ENCODE assay signal across 25 mouse cellular contexts in the genomic region with DNA sequence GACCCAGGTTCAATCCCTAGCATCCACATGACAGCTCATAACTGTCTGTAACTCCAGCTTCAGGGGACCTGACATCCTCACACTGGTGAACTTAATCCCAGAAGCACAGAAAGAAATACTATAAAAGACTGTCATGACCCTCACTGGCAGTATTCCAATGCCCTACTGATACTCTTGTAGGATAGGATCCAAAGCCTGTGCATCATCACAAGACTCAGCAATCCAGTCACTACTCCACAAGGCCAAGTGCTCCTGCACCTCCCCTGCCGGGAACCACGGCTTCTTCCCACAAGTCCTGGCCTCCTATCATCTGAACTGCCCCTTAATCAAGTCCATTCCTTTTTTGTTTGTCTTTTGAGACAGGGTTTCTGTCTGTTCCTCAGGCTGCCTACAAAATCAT. TPM values are rescaled to one million over a fixed set of nuclear protein-coding genes. Genes with fewer than 3 reads are reported as not detected.
A peak's percentile ranks its signal among the peaks of the same experiment; 100 is the strongest.
DNase-seq lines count a peak whose midpoint lies in the region; ATAC-seq and TF ChIP-seq lines count a peak whose summit lies in the region.
"Had no signal": no experiment of that assay in that cellular context is flagged by ENCODE, and none has a peak within 500 bp of the region (broad histone marks: within the 10 kb centered on the region; RNA-seq: fewer than 3 reads in every experiment).

No protein-coding gene starts in this region.

- no peak overlapping the region for H3K4me2 ChIP-seq in midbrain, embryonic 11.5 days
- no peak overlapping the region for H3K4me2 ChIP-seq in midbrain, embryonic 16.5 days (ENCODE audit: low read length)
- no peak overlapping the region for H3K4me2 ChIP-seq in liver, embryonic 15.5 days
- H3K4me2 ChIP-seq: embryonic facial prominence, embryonic 13.5 days; forebrain, embryonic 13.5 days; heart, embryonic 11.5 days; neural tube, embryonic 15.5 days had no signal

- H3K9ac ChIP-seq in midbrain, embryonic 11.5 days (ENCODE audit: low read length): no peak overlapping the region
- no peak overlapping the region for H3K9ac ChIP-seq in midbrain, embryonic 16.5 days (ENCODE audit: low read depth, low read length)
- no peak overlapping the region for H3K9ac ChIP-seq in liver, embryonic 15.5 days
- H3K9ac ChIP-seq: embryonic facial prominence, embryonic 13.5 days; forebrain, embryonic 13.5 days; neural tube, embryonic 15.5 days had no signal

- intact Hi-C loops in gastrocnemius, adult 2 months (cut with DNase I): loop anchor here (10.0 kb wide), 1 partner anchor 142 kb away; no protein-coding TSS in a partner anchor

- peaks cover 7% of the 10 kb centered on the region; the same call in 1 of the 2 replicates for H3K4me1 ChIP-seq in midbrain, embryonic 11.5 days (ENCODE audit: control insufficient read depth, insufficient read depth, low read length)
- H3K4me1 ChIP-seq in midbrain, embryonic 16.5 days (ENCODE audit: control insufficient read depth, insufficient read depth, low read length): peaks cover 11% of the 10 kb centered on the region
- H3K4me1 ChIP-seq in liver, embryonic 15.5 days (replicated peaks): peaks cover 82% of the 10 kb centered on the region

- no peaks in the 10 kb centered on the region for H3K27me3 ChIP-seq in midbrain, embryonic 11.5 days (ENCODE audit: control insufficient read depth, insufficient read depth, low read length)
- no peaks in the 10 kb centered on the region for H3K27me3 ChIP-seq in midbrain, embryonic 16.5 days (ENCODE audit: control insufficient read depth, insufficient read depth, low read depth, low read length)
- no peaks in the 10 kb centered on the region for H3K27me3 ChIP-seq in liver, embryonic 15.5 days
- H3K27me3 ChIP-seq: embryonic facial prominence, embryonic 13.5 days; forebrain, embryonic 13.5 days; neural tube, embryonic 15.5 days had no signal

- no peaks in the 10 kb centered on the region for H3K9me3 ChIP-seq in midbrain, embryonic 11.5 days (ENCODE audit: control insufficient read depth, low read length)
- H3K9me3 ChIP-seq in midbrain, embryonic 16.5 days (replicated peaks; ENCODE audit: control insufficient read depth, low read length, poor library complexity, severe bottlenecking): no peaks in the 10 kb centered on the region
- H3K9me3 ChIP-seq in liver, embryonic 15.5 days (replicated peaks): no peaks in the 10 kb centered on the region
- H3K9me3 ChIP-seq: embryonic facial prominence, embryonic 13.5 days; forebrain, embryonic 13.5 days; neural tube, embryonic 15.5 days had no signal

- ATAC-seq in midbrain, embryonic 11.5 days (ENCODE audit: low FRiP score): no peak
- no peak for ATAC-seq in midbrain, embryonic 16.5 days
- ATAC-seq in liver, embryonic 15.5 days (ENCODE audit: insufficient read depth): no peak
- ATAC-seq: forebrain, embryonic 13.5 days; hindbrain, postnatal 0 days; intestine, embryonic 16.5 days had no signal

- no peaks in the 10 kb centered on the region for H3K36me3 ChIP-seq in midbrain, embryonic 11.5 days (ENCODE audit: control insufficient read depth, insufficient read depth, low read length)
- 0 out of 2 replicates have a peak, but pooled peaks cover 7% of the 10 kb centered on the region for H3K36me3 ChIP-seq in midbrain, embryonic 16.5 days (ENCODE audit: control insufficient read depth, insufficient read depth, low read length)
- H3K36me3 ChIP-seq in liver, embryonic 15.5 days (replicated peaks): peaks cover 55% of the 10 kb centered on the region

- no peak for DNase-seq in gastrocnemius, adult 2 months
- DNase-seq in gastrocnemius, adult 8-10 months (ENCODE audit: low spot score in 2 of 2): no peak
- DNase-seq in midbrain, embryonic 11.5 days (ENCODE audit: low spot score, missing footprints): peak; percentile 53
- DNase-seq in adrenal gland, postnatal 10 days: peak; percentile 18
- DNase-seq in retina, embryonic 14.5 days (ENCODE audit: low spot score): no peak
- DNase-seq: cerebellum, adult 2 months; cerebellum, postnatal 36 days; embryo, embryonic 11 days; gastrocnemius, postnatal 14 days; heart, adult 11 months; heart, postnatal 10 days; kidney, adult 9 months; kidney, postnatal 25 days; layer of hippocampus, postnatal 36 days; right cerebral cortex, postnatal 25 days had no signal

- peak overlapping the region; percentile 32; the same call in 1 of the 2 replicates for H3K27ac ChIP-seq in gastrocnemius, adult 2 months
- H3K27ac ChIP-seq in midbrain, embryonic 11.5 days (ENCODE audit: low read depth, low read length): no peak overlapping the region
- no peak overlapping the region for H3K27ac ChIP-seq in midbrain, embryonic 16.5 days (ENCODE audit: low read length)
- H3K27ac ChIP-seq in liver, embryonic 15.5 days (replicated peaks): peak overlapping the region; percentile 77; the same call in 1 of the 2 replicates
- H3K27ac ChIP-seq: embryonic facial prominence, embryonic 13.5 days; forebrain, embryonic 13.5 days; hindbrain, postnatal 0 days; layer of hippocampus, adult 2 months; neural tube, embryonic 15.5 days had no signal

- TF ChIP-seq CTCF in gastrocnemius, adult 2 months (IDR thresholded peaks at IDR 0.05): no peak

- 83% methylated on average over 2 of the region's 2 CpGs for WGBS in midbrain, embryonic 11.5 days
- WGBS in midbrain, embryonic 16.5 days: 66% methylated on average over 2 of the region's 2 CpGs
- WGBS in liver, embryonic 15.5 days (ENCODE audit: insufficient replicate concordance): 72% methylated on average over 2 of the region's 2 CpGs

- no peak overlapping the region for H3K4me3 ChIP-seq in gastrocnemius, adult 2 months
- no peak overlapping the region for H3K4me3 ChIP-seq in midbrain, embryonic 11.5 days (ENCODE audit: low read depth, low read length)
- H3K4me3 ChIP-seq in midbrain, embryonic 16.5 days (ENCODE audit: low read depth, low read length): no peak overlapping the region
- H3K4me3 ChIP-seq in liver, embryonic 15.5 days (replicated peaks): no peak overlapping the region
- H3K4me3 ChIP-seq: embryonic facial prominence, embryonic 13.5 days; erythroblast, embryonic 14.5 days; forebrain, embryonic 13.5 days; layer of hippocampus, adult 2 months; neural tube, embryonic 15.5 days had no signal

RNA-seq across cellular contexts. Expression of a gene that starts 6.5 kb away (rescaled TPM):
- 100 to 1,000 TPM in 1 of 2 experiments, 10 to 100 TPM in 1; 98.6 to 100 TPM for total RNA-seq in gastrocnemius, adult 2 months (2021)
- total RNA-seq in gastrocnemius, adult 8-10 months (2022): 10 to 100 TPM; 90.1 to 99.0 (median 95.5) TPM
- 30.3 and 35.1 TPM in 2 replicates for polyA plus RNA-seq in midbrain, embryonic 11.5 days (2014; fragmentation: Nextera tagmentation; extraction: Ambion mirVana)
- 34.1 and 36.2 TPM in 2 replicates for polyA plus RNA-seq in midbrain, embryonic 16.5 days (2015; fragmentation: Nextera tagmentation; extraction: Ambion mirVana)
- 10 to 100 TPM; 80.1 to 89.3 TPM for total RNA-seq in adrenal gland, postnatal 10 days (2021)
- 24.0 and 29.4 TPM in 2 replicates for polyA plus RNA-seq in liver, embryonic 15.5 days (2015; fragmentation: Nextera tagmentation; extraction: Ambion mirVana)

Comparison
In these comparisons a context has a peak if more than half of its experiments do, and no peak if none do; other contexts are left out.
1. DNase-seq: peak in midbrain, embryonic 11.5 days (single experiment) and adrenal gland, postnatal 10 days (single experiment); none in gastrocnemius, adult 2 months (single experiment), gastrocnemius, adult 8-10 months (0 of 2) and retina, embryonic 14.5 days (single experiment).
2. H3K27ac ChIP-seq: peak in gastrocnemius, adult 2 months (single experiment) and liver, embryonic 15.5 days (single experiment); none in midbrain, embryonic 11.5 days (single experiment) and midbrain, embryonic 16.5 days (single experiment).